Mouse (Mus musculus) neural tube, embryonic 13.5 days (tissue): ENCODE measurements around the gene Ghsr. TPM values are rescaled to one million over a fixed set of nuclear protein-coding genes. Genes with fewer than 3 reads are reported as not detected.

Source experiments
- ATAC-seq: fragments of 200-750 bp; cut with Nextera tagmentation; 2 replicates; pipeline ENCODE4 v1.8.0; 2017; ENCODE audit warnings: low read depth, mild to moderate bottlenecking, moderate TSS enrichment, moderate library complexity
- H3K27ac ChIP-seq: fragments of 300-500 bp; sonication (generic); replicated peaks from 2 replicates; pipeline ENCODE4 v1.5.1; 2015; ENCODE audit warnings: moderate library complexity, mild to moderate bottlenecking, inconsistent platforms
- H3K27me3 ChIP-seq: fragments of 300-500 bp; sonication (generic); 2 replicates; pipeline ENCODE4 v1.6.1; 2015; ENCODE audit warnings: mild to moderate bottlenecking, inconsistent platforms
- H3K36me3 ChIP-seq: fragments of 300-500 bp; sonication (generic); 2 replicates; pipeline ENCODE4 v1.6.1; 2015; ENCODE audit warnings: mild to moderate bottlenecking, inconsistent platforms
- H3K4me1 ChIP-seq: fragments of 300-500 bp; sonication (generic); replicated peaks from 2 replicates; pipeline ENCODE4 v1.6.1; 2015; ENCODE audit warnings: inconsistent platforms
- H3K4me2 ChIP-seq: fragments of 300-500 bp; sonication (generic); 2 replicates; pipeline ENCODE4 v1.6.1; 2015; ENCODE audit warnings: inconsistent platforms, mild to moderate bottlenecking, moderate library complexity
- H3K4me3 ChIP-seq: fragments of 300-500 bp; sonication (generic); 2 replicates; pipeline ENCODE4 v1.5.1; 2015; ENCODE audit warnings: mild to moderate bottlenecking, inconsistent platforms
- H3K9ac ChIP-seq: fragments of 300-500 bp; sonication (generic); 2 replicates; pipeline ENCODE4 v1.6.1; 2015; ENCODE audit warnings: moderate library complexity, mild to moderate bottlenecking, inconsistent platforms
- H3K9me3 ChIP-seq: fragments of 300-500 bp; sonication (generic); 2 replicates; pipeline ENCODE4 v1.6.1; 2016; ENCODE audit warnings: inconsistent platforms
- WGBS: fragments of 180-500 bp; shearing (Covaris S2); methylation state at CpG from one replicate; pipeline ENCODE4 v1.1.7; 2015; 5-methylcytosine and 5-hydroxymethylcytosine counted together
- polyA plus RNA-seq: library from polyadenylated mRNA; unstranded; fragments of >200 nt; fragmentation: Nextera tagmentation; extraction: Ambion mirVana; gene quantifications from 2 replicates; pipeline ENCODE4 v1.2.1, GENCODE M21; 2015

Gene Ghsr
- 0.92 and 0.94 TPM in 2 replicates for polyA plus RNA-seq

DNA sequence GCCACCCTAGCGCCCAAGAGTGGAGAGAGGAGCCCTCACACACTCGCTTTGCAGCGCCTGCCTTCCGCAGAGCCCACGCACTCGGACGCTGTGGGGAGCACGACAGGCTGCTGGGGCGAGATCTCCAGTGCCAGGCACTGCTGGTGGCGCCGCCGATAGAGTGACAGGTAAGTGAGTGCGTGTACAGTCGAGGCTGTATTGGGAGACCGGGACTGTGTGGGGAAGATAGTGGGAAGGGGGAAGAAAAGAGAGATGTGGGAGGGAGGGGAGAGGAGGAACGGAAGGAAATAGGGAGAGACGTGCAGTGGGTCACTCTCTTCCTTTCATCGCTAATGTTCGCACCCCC, at the start of gene Ghsr:
Gene Ghsr, plus strand, starts transcription at position 76 of the 346 bp plus-strand sequence.
- Histone ChIP-seq H3K9ac (peak within 1 kb of the TSS; percentile 61), H3K36me3 (no peaks in the 10 kb centered on the region), H3K9me3 (no peaks in the 10 kb centered on the region), H3K27ac (no peak within 1 kb of the TSS), H3K4me3 (peak within 1 kb of the TSS; percentile 42), H3K4me1 (peaks cover 22% of the 10 kb centered on the region), H3K27me3 (peaks cover 66% of the 10 kb centered on the region), H3K4me2 (peak within 1 kb of the TSS; percentile 85)
- 2% methylated on average over 19 of the region's 19 CpGs for WGBS
- ATAC-seq, result peak; percentile 69

DNA sequence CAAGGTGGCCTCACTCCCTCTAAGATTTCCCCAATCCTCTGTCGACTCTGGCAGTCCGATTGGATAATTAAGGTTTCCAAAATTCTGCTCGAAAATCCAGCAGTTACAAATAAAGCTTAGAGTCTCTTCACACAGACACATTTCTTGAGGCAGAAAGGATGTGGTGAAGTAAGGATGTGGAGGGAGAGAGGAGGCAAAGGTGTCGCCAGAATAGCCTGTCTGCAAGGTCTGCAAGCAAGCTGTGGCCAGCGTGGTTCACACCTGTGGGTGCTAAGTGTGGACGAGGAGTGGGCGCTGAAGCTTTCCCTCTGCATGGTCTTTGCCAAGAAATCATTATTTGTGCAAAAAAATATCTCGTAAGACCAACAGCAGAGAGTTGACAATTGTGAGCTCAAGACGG, 48.6 kb upstream of the Ghsr start:
- H3K9ac ChIP-seq, result no peak overlapping the region
- H3K27ac ChIP-seq, result no peak overlapping the region
- no peaks in the 10 kb centered on the region for H3K4me1 ChIP-seq
- no peak overlapping the region for H3K4me3 ChIP-seq
- H3K36me3 ChIP-seq, result no peaks in the 10 kb centered on the region
- no peaks in the 10 kb centered on the region for H3K9me3 ChIP-seq
- ATAC-seq, result no peak
- H3K4me2 ChIP-seq, result no peak overlapping the region
- WGBS, result 86% methylated on average over 9 of the region's 9 CpGs
- no peaks in the 10 kb centered on the region for H3K27me3 ChIP-seq

DNA sequence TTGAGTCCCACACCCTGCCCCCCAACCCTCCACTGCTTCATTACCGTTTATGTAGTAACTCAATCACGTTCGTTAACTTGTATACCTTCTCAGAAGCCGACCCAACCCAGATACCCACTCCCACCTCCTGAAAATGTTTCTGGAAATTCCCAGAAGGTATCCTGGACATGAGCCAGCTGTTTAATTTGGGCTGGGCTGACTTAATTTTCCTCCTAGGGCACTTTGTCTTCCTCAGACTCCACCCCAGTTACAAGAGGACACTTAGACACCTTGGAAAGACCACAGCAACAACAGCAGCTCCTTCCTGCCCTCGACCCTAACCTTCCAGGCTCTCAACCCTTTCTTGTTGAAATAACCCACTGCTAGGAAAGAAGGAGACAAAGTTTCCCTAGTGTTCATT, 47.6 kb upstream of the Ghsr start:
- H3K4me2 ChIP-seq, result no peak overlapping the region
- 85% methylated on average over 5 of the region's 5 CpGs for WGBS
- no peaks in the 10 kb centered on the region for H3K4me1 ChIP-seq
- no peak overlapping the region for H3K27ac ChIP-seq
- no peak for ATAC-seq
- H3K27me3 ChIP-seq, result no peaks in the 10 kb centered on the region
- no peak overlapping the region for H3K4me3 ChIP-seq
- H3K9ac ChIP-seq, result no peak overlapping the region
- H3K9me3 ChIP-seq, result no peaks in the 10 kb centered on the region
- no peaks in the 10 kb centered on the region for H3K36me3 ChIP-seq

DNA sequence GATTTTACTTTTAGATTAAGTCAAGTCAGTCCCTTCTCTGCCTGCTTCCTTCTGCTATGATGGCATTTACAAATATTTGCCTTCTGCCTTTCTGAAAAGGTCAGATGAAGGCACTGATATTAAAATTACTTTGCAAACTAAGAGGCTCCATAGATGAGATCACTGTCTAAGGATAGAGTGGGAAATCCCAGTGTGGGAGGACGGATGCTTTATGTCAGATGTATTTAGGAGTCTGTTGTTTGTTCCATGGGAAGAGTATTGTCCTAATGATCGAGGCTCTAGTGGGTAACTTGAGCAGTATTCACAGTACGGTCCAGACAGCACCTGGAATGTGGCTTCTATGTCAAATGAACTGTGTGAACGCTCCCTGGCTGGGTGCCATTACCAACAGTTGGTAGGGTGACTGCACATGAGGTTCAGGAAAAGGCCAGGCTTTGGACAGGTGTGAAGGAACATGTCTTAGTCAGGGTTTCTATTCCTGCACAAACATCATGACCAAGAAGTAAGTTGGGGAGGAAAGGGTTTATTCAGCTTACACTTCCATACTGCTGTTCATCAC, 44.4 kb upstream of the Ghsr start:
- H3K27me3 ChIP-seq, result no peaks in the 10 kb centered on the region
- H3K27ac ChIP-seq, result no peak overlapping the region
- H3K9me3 ChIP-seq, result no peaks in the 10 kb centered on the region
- 76% methylated on average over 4 of the region's 4 CpGs for WGBS
- no peak overlapping the region for H3K4me2 ChIP-seq
- no peaks in the 10 kb centered on the region for H3K36me3 ChIP-seq
- ATAC-seq, result no peak
- no peaks in the 10 kb centered on the region for H3K4me1 ChIP-seq
- H3K4me3 ChIP-seq, result no peak overlapping the region
- H3K9ac ChIP-seq, result no peak overlapping the region

DNA sequence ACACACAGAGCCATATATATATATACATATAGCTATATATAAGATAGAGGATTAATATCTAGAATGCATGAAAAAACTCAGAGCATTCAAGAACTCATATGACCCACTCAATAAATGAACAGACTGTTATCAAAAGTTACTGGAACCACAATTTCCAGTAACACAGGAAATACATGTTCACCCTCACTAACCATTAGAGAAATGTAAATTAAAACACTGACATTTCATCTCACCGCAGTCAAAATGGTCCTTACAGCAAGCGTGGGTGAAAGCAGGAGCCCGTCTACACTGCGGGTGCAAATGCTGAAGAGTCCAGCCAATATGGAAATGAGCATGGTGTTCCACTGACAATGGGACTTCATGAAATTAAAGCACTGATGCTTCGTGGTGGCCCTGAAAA, 40.4 kb upstream of the Ghsr start:
- no peak for ATAC-seq
- H3K27me3 ChIP-seq, result no peaks in the 10 kb centered on the region
- no peak overlapping the region for H3K4me3 ChIP-seq
- H3K9ac ChIP-seq, result no peak overlapping the region
- WGBS, result 87% methylated on average over 5 of the region's 5 CpGs
- H3K9me3 ChIP-seq, result no peaks in the 10 kb centered on the region
- H3K4me2 ChIP-seq, result no peak overlapping the region
- no peaks in the 10 kb centered on the region for H3K36me3 ChIP-seq
- no peak overlapping the region for H3K27ac ChIP-seq
- no peaks in the 10 kb centered on the region; the same call in 1 of the 2 replicates for H3K4me1 ChIP-seq

DNA sequence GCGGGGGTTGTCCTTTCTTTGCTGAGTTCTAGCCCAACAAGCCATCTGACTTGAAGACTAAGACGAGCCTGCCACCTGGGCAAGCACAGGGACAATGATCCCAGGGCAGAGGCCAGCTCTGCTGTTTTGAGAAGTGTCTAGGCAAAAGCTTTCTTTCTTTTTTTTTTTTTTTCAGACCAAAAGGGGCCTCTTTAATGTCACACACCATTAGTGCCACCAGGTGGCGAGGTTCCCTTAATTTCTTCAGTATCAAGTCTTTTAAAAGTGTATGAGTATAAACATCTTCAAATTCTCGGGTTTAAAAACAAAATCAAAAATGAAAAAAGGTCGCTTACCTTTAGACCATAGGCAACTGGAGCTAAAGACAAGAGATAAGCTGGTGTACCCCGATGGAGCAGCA, 32.7 kb upstream of the Ghsr start:
- 39% methylated on average over 6 of the region's 6 CpGs for WGBS
- Histone ChIP-seq H3K9me3 (no peaks in the 10 kb centered on the region), H3K4me2 (no peak overlapping the region), H3K4me1 (no peaks in the 10 kb centered on the region), H3K36me3 (no peaks in the 10 kb centered on the region), H3K9ac (no peak overlapping the region), H3K27me3 (no peaks in the 10 kb centered on the region), H3K4me3 (no peak overlapping the region), H3K27ac (no peak overlapping the region)
- no peak for ATAC-seq

DNA sequence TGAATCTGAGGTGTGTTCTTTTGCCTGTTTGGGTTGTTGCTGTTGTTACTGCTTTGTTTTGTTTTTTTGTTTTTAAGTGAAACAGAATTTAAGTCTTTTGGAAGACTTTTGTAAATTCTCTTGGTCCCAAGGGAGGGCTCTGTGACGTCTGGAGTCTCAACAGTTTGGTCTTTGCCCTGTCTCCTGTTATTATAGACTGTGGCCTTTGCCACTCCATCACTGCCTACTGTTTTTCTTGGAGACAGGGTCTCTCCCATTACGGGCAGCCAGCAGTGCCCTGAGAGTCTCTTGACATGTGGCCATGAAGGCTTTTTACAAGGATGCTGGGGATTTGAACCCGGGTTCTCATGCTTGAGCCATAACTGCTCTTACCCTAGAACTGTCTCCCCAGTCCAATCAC, 32.3 kb upstream of the Ghsr start:
- ATAC-seq, result no peak
- H3K4me2 ChIP-seq, result no peak overlapping the region
- H3K27ac ChIP-seq, result no peak overlapping the region
- H3K9ac ChIP-seq, result no peak overlapping the region
- no peaks in the 10 kb centered on the region for H3K36me3 ChIP-seq
- H3K4me1 ChIP-seq, result no peaks in the 10 kb centered on the region
- H3K9me3 ChIP-seq, result no peaks in the 10 kb centered on the region
- WGBS, result 73% methylated on average over 3 of the region's 3 CpGs
- no peak overlapping the region for H3K4me3 ChIP-seq
- no peaks in the 10 kb centered on the region for H3K27me3 ChIP-seq

DNA sequence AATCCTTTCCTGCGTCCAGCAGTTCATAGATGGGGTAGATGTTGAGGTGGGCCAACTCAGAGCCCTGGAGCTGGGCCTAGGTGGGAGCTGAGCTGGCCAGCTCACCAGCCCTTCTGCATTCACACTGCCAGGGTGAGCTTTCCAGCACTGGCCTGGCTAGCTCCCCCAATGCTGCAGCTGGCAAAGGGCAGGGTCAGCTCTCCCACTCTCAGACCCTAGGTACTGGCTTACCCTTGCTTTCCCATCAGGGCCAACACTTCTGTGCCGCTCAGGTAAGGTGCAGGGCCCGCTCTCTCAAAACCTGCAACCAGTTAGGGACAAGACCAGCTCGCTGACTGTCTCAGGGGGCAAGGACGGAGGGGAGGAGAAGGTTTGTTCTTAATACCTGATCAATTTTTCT, 30.4 kb upstream of the Ghsr start:
- no peak overlapping the region for H3K4me2 ChIP-seq
- no peaks in the 10 kb centered on the region for H3K27me3 ChIP-seq
- no peak for ATAC-seq
- H3K36me3 ChIP-seq, result no peaks in the 10 kb centered on the region
- no peak overlapping the region for H3K4me3 ChIP-seq
- no peaks in the 10 kb centered on the region for H3K4me1 ChIP-seq
- H3K27ac ChIP-seq, result no peak overlapping the region
- H3K9ac ChIP-seq, result no peak overlapping the region
- 90% methylated on average over 5 of the region's 5 CpGs for WGBS
- H3K9me3 ChIP-seq, result no peaks in the 10 kb centered on the region

DNA sequence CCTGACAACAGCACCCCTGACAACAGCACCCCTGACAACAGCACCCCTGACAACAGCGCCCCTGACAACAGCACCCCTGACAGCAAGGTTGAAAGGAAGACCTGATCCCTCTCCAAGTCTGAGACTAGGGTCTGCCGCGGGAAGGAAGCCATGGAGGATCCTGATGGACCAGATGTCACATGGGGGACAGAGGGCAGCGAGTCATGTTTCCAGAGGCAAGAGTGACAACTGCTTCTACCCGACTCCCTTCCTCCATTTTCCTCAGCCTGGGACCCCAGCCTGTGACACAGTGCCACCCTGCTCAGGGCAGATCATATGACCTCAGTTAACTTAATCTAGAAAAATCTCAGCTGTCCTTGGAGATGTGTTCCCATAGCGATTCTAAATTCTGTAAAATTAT, 28.7 kb upstream of the Ghsr start:
- Histone ChIP-seq H3K36me3 (no peaks in the 10 kb centered on the region), H3K27me3 (no peaks in the 10 kb centered on the region), H3K4me3 (no peak overlapping the region), H3K9ac (no peak overlapping the region), H3K4me1 (no peaks in the 10 kb centered on the region), H3K9me3 (no peaks in the 10 kb centered on the region), H3K27ac (no peak overlapping the region), H3K4me2 (no peak overlapping the region)
- 53% methylated on average over 6 of the region's 6 CpGs for WGBS
- no peak for ATAC-seq

DNA sequence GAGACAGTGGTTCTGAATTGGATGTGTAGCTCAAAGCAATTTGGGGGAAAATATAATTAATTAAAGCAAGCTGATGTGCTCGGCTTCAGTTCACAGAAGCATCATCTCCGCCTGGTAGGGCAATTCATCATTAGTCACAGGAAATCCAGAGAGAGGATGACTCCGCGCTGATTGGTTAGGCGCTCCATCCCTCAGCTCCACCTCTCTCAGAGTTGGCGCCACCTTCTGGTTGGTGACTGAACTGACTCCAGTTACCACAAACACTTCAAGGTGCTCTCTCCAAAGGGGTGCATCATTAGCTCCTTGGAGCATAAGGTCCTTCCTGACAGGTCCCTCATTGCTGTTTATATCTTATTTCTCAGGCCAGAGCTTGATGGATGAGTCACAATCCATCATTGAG, 25.6 kb upstream of the Ghsr start:
- WGBS, result 43% methylated on average over 6 of the region's 6 CpGs
- Histone ChIP-seq H3K9ac (no peak overlapping the region), H3K4me2 (no peak overlapping the region), H3K4me1 (no peaks in the 10 kb centered on the region), H3K36me3 (no peaks in the 10 kb centered on the region), H3K27me3 (no peaks in the 10 kb centered on the region), H3K27ac (no peak overlapping the region), H3K4me3 (no peak overlapping the region), H3K9me3 (no peaks in the 10 kb centered on the region)
- no peak for ATAC-seq

DNA sequence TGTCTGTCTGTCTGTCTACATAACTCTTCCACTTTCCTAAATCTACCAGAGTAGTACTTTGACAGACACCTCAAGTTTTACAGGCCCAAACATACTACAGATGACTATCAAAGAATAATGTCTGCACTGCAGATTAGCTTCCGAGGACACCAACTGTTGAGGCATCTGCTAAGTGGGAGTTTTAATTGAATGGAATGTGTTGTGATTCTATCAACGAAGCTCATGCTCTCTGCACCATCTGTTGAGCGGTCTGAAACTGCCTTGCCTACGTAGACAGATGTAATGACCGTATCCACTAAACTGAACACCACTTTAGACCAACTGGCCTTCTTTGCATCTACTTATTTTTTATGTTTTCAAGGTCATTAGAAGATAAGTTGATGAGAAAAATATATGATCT, 22.7 kb upstream of the Ghsr start:
- ATAC-seq, result no peak
- 60% methylated on average over 5 of the region's 5 CpGs for WGBS
- no peak overlapping the region for H3K4me2 ChIP-seq
- H3K36me3 ChIP-seq, result no peaks in the 10 kb centered on the region
- H3K4me1 ChIP-seq, result peaks cover 11% of the 10 kb centered on the region; the same call in 1 of the 2 replicates
- H3K27ac ChIP-seq, result no peak overlapping the region
- no peaks in the 10 kb centered on the region for H3K27me3 ChIP-seq
- H3K4me3 ChIP-seq, result no peak overlapping the region
- no peak overlapping the region for H3K9ac ChIP-seq
- H3K9me3 ChIP-seq, result no peaks in the 10 kb centered on the region

DNA sequence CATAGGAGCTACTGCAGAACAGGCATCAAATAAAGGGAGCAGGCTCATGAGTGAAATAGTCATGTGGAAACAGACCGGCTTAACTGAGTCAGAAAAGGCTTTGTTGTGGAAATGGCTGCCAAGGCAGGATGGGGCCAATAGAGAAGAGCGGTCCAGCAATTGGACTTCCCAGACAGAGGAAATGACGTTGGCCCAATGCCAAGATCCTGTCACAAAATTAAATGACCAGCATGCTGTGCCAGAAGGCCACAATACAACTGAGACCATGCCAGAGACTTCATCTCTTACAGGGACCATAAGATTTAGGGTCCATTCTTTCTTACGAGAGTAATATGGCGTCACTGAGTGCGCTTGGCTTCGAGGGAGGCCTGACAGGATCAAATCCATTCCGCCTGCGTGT, 20.0 kb upstream of the Ghsr start:
- no peak overlapping the region for H3K4me2 ChIP-seq
- H3K36me3 ChIP-seq, result no peaks in the 10 kb centered on the region
- H3K9ac ChIP-seq, result no peak overlapping the region
- peak; percentile 91 for ATAC-seq
- no peak overlapping the region for H3K4me3 ChIP-seq
- WGBS, result 32% methylated on average over 9 of the region's 9 CpGs
- no peaks in the 10 kb centered on the region for H3K27me3 ChIP-seq
- no peak overlapping the region for H3K27ac ChIP-seq
- H3K4me1 ChIP-seq, result peaks cover 11% of the 10 kb centered on the region; the same call in 1 of the 2 replicates
- no peaks in the 10 kb centered on the region for H3K9me3 ChIP-seq

DNA sequence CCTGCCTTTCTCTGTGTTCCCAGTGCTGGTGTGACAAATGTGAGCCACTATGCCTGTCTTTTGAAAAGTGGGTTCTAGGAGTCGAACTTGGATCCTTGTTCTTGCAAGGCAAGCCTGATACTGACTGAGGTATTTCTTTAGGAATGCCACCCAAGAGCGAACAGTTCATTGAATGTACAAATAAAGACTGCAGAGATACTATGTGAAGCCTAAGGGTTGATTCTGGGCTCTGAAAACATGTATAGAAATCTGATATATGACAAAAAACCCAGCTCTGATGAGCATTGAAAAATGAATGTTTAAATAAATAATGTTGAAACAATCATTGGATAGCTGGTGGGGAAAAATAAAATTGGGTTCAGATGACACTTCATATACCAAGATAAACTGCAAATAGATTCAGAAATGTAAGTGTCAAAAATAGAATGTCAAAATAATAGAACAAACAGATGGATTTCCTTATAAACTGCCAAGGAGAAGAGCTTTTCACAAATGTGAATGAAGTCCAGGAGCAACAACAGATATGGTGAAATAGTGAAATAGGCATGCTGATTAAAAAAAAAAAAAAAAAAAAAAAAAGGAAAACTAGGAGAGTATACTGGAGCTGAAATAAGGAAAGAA, 11.9 kb upstream of the Ghsr start:
- H3K4me2 ChIP-seq, result no peak overlapping the region
- WGBS, result 85% methylated on average over 2 of the region's 2 CpGs
- no peak overlapping the region for H3K9ac ChIP-seq
- no peaks in the 10 kb centered on the region for H3K27me3 ChIP-seq
- H3K36me3 ChIP-seq, result no peaks in the 10 kb centered on the region
- no peak overlapping the region for H3K27ac ChIP-seq
- ATAC-seq, result no peak
- no peak overlapping the region for H3K4me3 ChIP-seq
- no peaks in the 10 kb centered on the region for H3K9me3 ChIP-seq
- no peaks in the 10 kb centered on the region for H3K4me1 ChIP-seq
